8 mouse cellular contexts compared by ENCODE assay signal in genomic region chr14:76791811-76792571, GRCm38 (mm10).
A peak's percentile ranks its signal among the peaks of the same experiment; 100 is the strongest.
DNase-seq lines count a peak whose midpoint lies in the region; ATAC-seq lines count a peak whose summit lies in the region.

No protein-coding gene starts in this region.

- no peaks in the 10 kb centered on the region for H3K9me3 ChIP-seq in embryonic facial prominence, embryonic 14.5 days (ENCODE audit: control insufficient read depth, low read length)
- no peaks in the 10 kb centered on the region for H3K9me3 ChIP-seq in neural tube, embryonic 12.5 days

- H3K27ac ChIP-seq in embryonic facial prominence, embryonic 14.5 days (replicated peaks; ENCODE audit: low read depth, low read length) = peak overlapping the region; percentile 46
- no peak overlapping the region for H3K27ac ChIP-seq in neural tube, embryonic 12.5 days

- ATAC-seq in embryonic facial prominence, embryonic 14.5 days (ENCODE audit: low read depth) = peak; percentile 92
- ATAC-seq in neural tube, embryonic 12.5 days (ENCODE audit: low FRiP score, low read depth) = peak; percentile 53; the same call in 1 of the 2 replicates
- no peak for ATAC-seq in activated CD4-positive, CD25-positive, alpha-beta regulatory T cell, adult 4 months

- H3K4me3 ChIP-seq in embryonic facial prominence, embryonic 14.5 days (ENCODE audit: low read depth, low read length) = no peak overlapping the region
- no peak overlapping the region for H3K4me3 ChIP-seq in neural tube, embryonic 12.5 days

- peaks cover 25% of the 10 kb centered on the region for H3K4me1 ChIP-seq in embryonic facial prominence, embryonic 14.5 days (ENCODE audit: control insufficient read depth, insufficient read depth, low read length)
- peaks cover 14% of the 10 kb centered on the region for H3K4me1 ChIP-seq in neural tube, embryonic 12.5 days

- intact Hi-C loops in heart, postnatal 25 days (cut with DNase I) = no loop called here

- H3K27me3 ChIP-seq in embryonic facial prominence, embryonic 14.5 days (replicated peaks; ENCODE audit: control insufficient read depth, insufficient read depth, low read length) = no peaks in the 10 kb centered on the region
- no peaks in the 10 kb centered on the region for H3K27me3 ChIP-seq in neural tube, embryonic 12.5 days (replicated peaks)

- H3K4me2 ChIP-seq in embryonic facial prominence, embryonic 14.5 days (ENCODE audit: low read depth, low read length) = no peak overlapping the region
- no peak overlapping the region; the same call in 1 of the 2 replicates for H3K4me2 ChIP-seq in neural tube, embryonic 12.5 days (replicated peaks)

- peak; percentile 16 for DNase-seq in thymus, postnatal 4 days
- DNase-seq in thymus, postnatal 14 days = no peak
- DNase-seq in embryonic facial prominence, embryonic 14.5 days (ENCODE audit: low spot score) = peak; percentile 80
- peak; percentile 81 for DNase-seq in layer of hippocampus, adult 9-11 months
- no peak for DNase-seq in ovary, adult 18-20 months (ENCODE audit: low spot score)
- no peak for DNase-seq in heart, postnatal 25 days (ENCODE audit: low spot score)

- 20% methylated on average over 6 of the region's 6 CpGs for WGBS in embryonic facial prominence, embryonic 14.5 days
- 22% methylated on average over 6 of the region's 6 CpGs for WGBS in neural tube, embryonic 12.5 days

- no peak overlapping the region for H3K9ac ChIP-seq in embryonic facial prominence, embryonic 14.5 days (ENCODE audit: low read depth, low read length)
- H3K9ac ChIP-seq in neural tube, embryonic 12.5 days = no peak overlapping the region

- H3K36me3 ChIP-seq in embryonic facial prominence, embryonic 14.5 days (ENCODE audit: control insufficient read depth, insufficient read depth, low read length) = no peaks in the 10 kb centered on the region
- H3K36me3 ChIP-seq in neural tube, embryonic 12.5 days = no peaks in the 10 kb centered on the region

Comparison
In these comparisons a context has a peak if more than half of its experiments do, and no peak if none do; other contexts are left out.
1. DNase-seq: peak in thymus, postnatal 4 days (single experiment), embryonic facial prominence, embryonic 14.5 days (single experiment) and layer of hippocampus, adult 9-11 months (single experiment); none in thymus, postnatal 14 days (single experiment), ovary, adult 18-20 months (single experiment) and heart, postnatal 25 days (single experiment).